Mouse (Mus musculus) MEL (cell line): ENCODE measurements around the gene Gm7073. TPM values are rescaled to one million over a fixed set of nuclear protein-coding genes. Genes with fewer than 3 reads are reported as not detected.

Experiments
- DNase-seq: peaks from one replicate; pipeline ENCODE4 v3.0.0; 2011; ENCODE audit warnings: low read depth, low spot score
- H3K27ac ChIP-seq: 2 replicates; pipeline ENCODE4 v1.5.1; 2012; ENCODE audit warnings: low read depth, mild to moderate bottlenecking, control low read depth, low read length, moderate library complexity; ENCODE audit not compliant: control insufficient read depth
- H3K27me3 ChIP-seq, 2 experiments: fragments of 150-350 bp in 1 of 2; sonication (generic) in 1 of 2; 2 replicates each; pipeline ENCODE4 v1.6.1; 2012; ENCODE audit warnings: low read length in 2 of 2, mild to moderate bottlenecking in 2 of 2, improper control_type of control experiment in 1 of 2, moderate library complexity in 1 of 2; ENCODE audit not compliant: insufficient read depth in 2 of 2, control insufficient read depth in 1 of 2
- H3K36me3 ChIP-seq, 2 experiments: 2 replicates each; pipeline ENCODE4 v1.6.1; 2012 to 2014; ENCODE audit warnings: low read length in 2 of 2, improper control_type of control experiment in 1 of 2, inconsistent platforms in 1 of 2, mild to moderate bottlenecking in 1 of 2; ENCODE audit not compliant: insufficient read depth in 2 of 2, control insufficient read depth in 1 of 2
- H3K4me1 ChIP-seq, 2 experiments: fragments of 150-350 bp in 1 of 2; sonication (generic) in 1 of 2; 2 replicates each; pipeline ENCODE4 v1.6.1; 2012; ENCODE audit warnings: low read length in 2 of 2, improper control_type of control experiment in 1 of 2, mild to moderate bottlenecking in 1 of 2; ENCODE audit not compliant: insufficient read depth in 2 of 2, control insufficient read depth in 1 of 2
- H3K4me3 ChIP-seq, 2 experiments: fragments of 150-350 bp in 1 of 2; sonication (generic) in 1 of 2; 2 replicates each; pipeline ENCODE4 v1.5.1; 2012; ENCODE audit warnings: low read depth in 2 of 2, low read length in 2 of 2, mild to moderate bottlenecking in 2 of 2, moderate library complexity in 2 of 2, control low read depth in 1 of 2, improper control_type of control experiment in 1 of 2; ENCODE audit not compliant: control insufficient read depth in 1 of 2, insufficient read depth in 1 of 2
- H3K79me2 ChIP-seq: 2 replicates; pipeline ENCODE4 v1.6.1; 2012; ENCODE audit warnings: mild to moderate bottlenecking, low read length, moderate library complexity; ENCODE audit not compliant: control insufficient read depth, poor library complexity, insufficient read depth
- H3K9ac ChIP-seq: 2 replicates; pipeline ENCODE4 v1.6.1; 2012; ENCODE audit warnings: low read depth, mild to moderate bottlenecking, control low read depth, low read length, moderate library complexity; ENCODE audit not compliant: control insufficient read depth, poor library complexity, severe bottlenecking
- H3K9me3 ChIP-seq: fragments of 150-350 bp; sonication (generic); replicated peaks from 2 replicates; pipeline ENCODE4 v1.6.1; 2012; ENCODE audit warnings: mild to moderate bottlenecking, low read length, improper control_type of control experiment, moderate library complexity; ENCODE audit not compliant: insufficient read depth
- BHLHE40 ChIP-seq: IDR thresholded peaks from 2 replicates; pipeline ENCODE4 v1.6.1; 2012; ENCODE audit warnings: low read depth, mild to moderate bottlenecking, inconsistent platforms, low read length, improper control_type of control experiment, borderline replicate concordance
- CHD1 ChIP-seq: IDR thresholded peaks from 2 replicates; pipeline ENCODE4 v1.6.1; 2012; ENCODE audit warnings: low read depth, mild to moderate bottlenecking, inconsistent platforms, low read length, improper control_type of control experiment
- CHD2 ChIP-seq: IDR thresholded peaks from 2 replicates; pipeline ENCODE4 v1.6.1; 2011; ENCODE audit warnings: low read length, improper control_type of control experiment
- CTCF ChIP-seq, 3 experiments: IDR thresholded peaks in 2 of 3; conservative IDR thresholded peaks in 1 of 3; 2 replicates each; pipeline ENCODE4 v1.5.1; 2011 to 2012; ENCODE audit warnings: low read length in 3 of 3, low read depth in 2 of 3, mild to moderate bottlenecking in 2 of 3, improper control_type of control experiment in 1 of 3, inconsistent platforms in 1 of 3, mixed read lengths in 1 of 3, moderate library complexity in 1 of 3; ENCODE audit not compliant: control insufficient read depth in 1 of 3, insufficient read depth in 1 of 3, poor library complexity in 1 of 3, severe bottlenecking in 1 of 3
- GABPA ChIP-seq: IDR thresholded peaks from 2 replicates; pipeline ENCODE4 v1.6.1; 2012; ENCODE audit warnings: low read depth, mild to moderate bottlenecking, inconsistent platforms, low read length, improper control_type of control experiment, moderate library complexity
- GATA1 ChIP-seq: IDR thresholded peaks from 2 replicates; pipeline ENCODE4 v1.6.1; 2011; ENCODE audit warnings: low read depth, low read length, improper control_type of control experiment
- HCFC1 ChIP-seq: IDR thresholded peaks from 2 replicates; pipeline ENCODE4 v1.6.1; 2012; ENCODE audit warnings: low read depth, mild to moderate bottlenecking, inconsistent platforms, low read length, improper control_type of control experiment, moderate library complexity
- JUND ChIP-seq: IDR thresholded peaks from 2 replicates; pipeline ENCODE4 v1.6.1; 2011; ENCODE audit warnings: low read depth, mild to moderate bottlenecking, improper control_type of control experiment, low read length
- MAFK ChIP-seq: IDR thresholded peaks from 2 replicates; pipeline ENCODE4 v1.6.1; 2011; ENCODE audit warnings: low read depth, mild to moderate bottlenecking, low read length, improper control_type of control experiment, borderline replicate concordance
- MEF2A ChIP-seq: IDR thresholded peaks from 2 replicates; pipeline ENCODE4 v1.6.1; 2014; ENCODE audit warnings: low read depth, mild to moderate bottlenecking, inconsistent platforms, low read length, improper control_type of control experiment; ENCODE audit not compliant: poor library complexity, insufficient replicate concordance, severe bottlenecking; ENCODE audit errors: extremely low read depth
- MXI1 ChIP-seq: IDR thresholded peaks from 2 replicates; pipeline ENCODE4 v1.6.1; 2011; ENCODE audit warnings: mild to moderate bottlenecking, low read depth, low read length, improper control_type of control experiment
- MYB ChIP-seq: IDR thresholded peaks from 2 replicates; pipeline ENCODE4 v1.6.1; 2011; ENCODE audit warnings: mild to moderate bottlenecking, low read depth, low read length, improper control_type of control experiment
- MYC ChIP-seq: IDR thresholded peaks from 2 replicates; pipeline ENCODE4 v1.6.1; 2011; ENCODE audit warnings: low read depth, mild to moderate bottlenecking, low read length, improper control_type of control experiment, moderate library complexity
- POLR2AphosphoS2 ChIP-seq: IDR thresholded peaks from 2 replicates; pipeline ENCODE4 v1.6.1; 2011; ENCODE audit warnings: low read length, improper control_type of control experiment
- RAD21 ChIP-seq: IDR thresholded peaks from 2 replicates; pipeline ENCODE4 v1.6.1; 2011; ENCODE audit warnings: mild to moderate bottlenecking, low read depth, low read length, improper control_type of control experiment
- RCOR1 ChIP-seq: IDR thresholded peaks from 2 replicates; pipeline ENCODE4 v1.6.1; 2012; ENCODE audit warnings: low read depth, mild to moderate bottlenecking, inconsistent platforms, low read length, improper control_type of control experiment
- SMC3 ChIP-seq: IDR thresholded peaks from 2 replicates; pipeline ENCODE4 v1.6.1; 2011; ENCODE audit warnings: low read depth, low read length, improper control_type of control experiment
- UBTF ChIP-seq: IDR thresholded peaks from 2 replicates; pipeline ENCODE4 v1.6.1; 2012; ENCODE audit warnings: low read depth, mild to moderate bottlenecking, inconsistent platforms, low read length, improper control_type of control experiment, moderate library complexity, borderline replicate concordance; ENCODE audit not compliant: insufficient read depth
- ZC3H11A ChIP-seq: IDR thresholded peaks from 2 replicates; pipeline ENCODE4 v1.6.1; 2012; ENCODE audit warnings: low read depth, mild to moderate bottlenecking, inconsistent platforms, low read length, improper control_type of control experiment
- ZMIZ1 ChIP-seq: IDR thresholded peaks from 2 replicates; pipeline ENCODE4 v1.6.1; 2012; ENCODE audit warnings: low read depth, mild to moderate bottlenecking, inconsistent platforms, low read length, improper control_type of control experiment, moderate library complexity
- ZNF384 ChIP-seq: IDR thresholded peaks from 2 replicates; pipeline ENCODE4 v1.6.1; 2012; ENCODE audit warnings: low read depth, mild to moderate bottlenecking, inconsistent platforms, low read length, improper control_type of control experiment
- polyA plus RNA-seq, 2 experiments: library from polyadenylated mRNA; stranded (reverse) in 1 of 2; unstranded in 1 of 2; fragments of >175 nt in 1 of 2; fragments of >200 nt in 1 of 2; gene quantifications; 2 replicates each; pipeline versions ENCODE4 v1.2.1 to v1.2.4; 2012; ENCODE audit warnings: low replicate concordance in 2 of 2, low read depth in 1 of 2; ENCODE audit not compliant: insufficient read length in 2 of 2, insufficient read depth in 1 of 2, missing spikeins in 1 of 2
- total RNA-seq: library from RNA; depleted of rRNA; stranded (reverse); fragments of 300-350 nt; gene quantifications from 2 replicates; pipeline ENCODE4 v1.2.3, GENCODE M21; 2012

Gm7073 gene
- total and polyA plus RNA-seq, 3 experiments = not detected

- no peak overlapping the region for H3K27ac ChIP-seq
- H3K79me2 ChIP-seq = no peaks in the 10 kb centered on the region
- no peak for DNase-seq
- TF ChIP-seq RCOR1 (no peak), ZNF384 (no peak), BHLHE40 (no peak), POLR2AphosphoS2 (no peak), MXI1 (no peak), MEF2A (no peak), HCFC1 (no peak), GABPA (no peak), UBTF (no peak), MYC (no peak), SMC3 (no peak)
- no peaks in the 10 kb centered on the region for H3K36me3 ChIP-seq
- no peak overlapping the region for H3K4me3 ChIP-seq
- no peaks in the 10 kb centered on the region for H3K9me3 ChIP-seq
- no peaks in the 10 kb centered on the region for H3K27me3 ChIP-seq
- H3K9ac ChIP-seq = no peak overlapping the region
- no peaks in the 10 kb centered on the region for H3K4me1 ChIP-seq
Measured at GRCm38 (mm10) chrX:60547444-60548304, 8.6 kb upstream of the Gm7073 start.

GRCm38 (mm10) chrX:60547098-60547443 lies 8.0 kb upstream of the Gm7073 start:
- H3K36me3 ChIP-seq = no peaks in the 10 kb centered on the region
- H3K9me3 ChIP-seq = no peaks in the 10 kb centered on the region
- no peaks in the 10 kb centered on the region for H3K79me2 ChIP-seq
- H3K4me1 ChIP-seq = no peaks in the 10 kb centered on the region
- H3K27ac ChIP-seq = no peak overlapping the region
- no peak for TF ChIP-seq UBTF
- DNase-seq = no peak
- H3K4me3 ChIP-seq = no peak overlapping the region
- H3K9ac ChIP-seq = no peak overlapping the region
- no peaks in the 10 kb centered on the region for H3K27me3 ChIP-seq

GRCm38 (mm10) chrX:60545906-60546305 lies 6.9 kb upstream of the Gm7073 start:
- H3K4me3 ChIP-seq = no peak overlapping the region
- no peak for TF ChIP-seq CTCF (IDR thresholded peaks at IDR 0.05 in 2 of 3, conservative IDR thresholded peaks at IDR 0.05 in 1 of 3; ENCODE audit: control insufficient read depth in 1 of 3, insufficient read depth in 1 of 3, low read depth in 2 of 3, low read length in 3 of 3, poor library complexity in 1 of 3, severe bottlenecking in 1 of 3)
- TF ChIP-seq RCOR1 = no peak
- no peak for TF ChIP-seq SMC3
- TF ChIP-seq JUND = no peak
- TF ChIP-seq ZNF384 = no peak
- no peak for TF ChIP-seq CHD2
- TF ChIP-seq ZMIZ1 = no peak
- TF ChIP-seq RAD21 = no peak
- no peak for TF ChIP-seq MAFK
- no peak for TF ChIP-seq GATA1
- no peak for TF ChIP-seq ZC3H11A
- no peak for TF ChIP-seq CHD1
- no peak for TF ChIP-seq MYB
- no peaks in the 10 kb centered on the region for H3K79me2 ChIP-seq
- H3K36me3 ChIP-seq = no peaks in the 10 kb centered on the region
- no peaks in the 10 kb centered on the region for H3K27me3 ChIP-seq
- H3K27ac ChIP-seq = no peak overlapping the region
- DNase-seq = no peak
- no peaks in the 10 kb centered on the region for H3K9me3 ChIP-seq
- no peak overlapping the region for H3K9ac ChIP-seq
- H3K4me1 ChIP-seq = no peaks in the 10 kb centered on the region
